Mouse (Mus musculus) MEL-GATA-1-ER (cell line): ENCODE results near the gene Wfs1.
"Not testable (repeated sequence)": the region's sequence is repeated elsewhere in the genome, so short reads cannot be mapped to it uniquely, and the experiment has no call there.

Source experiments
- DNase-seq: peaks from one replicate; pipeline ENCODE4 v3.0.0-alpha.2; 2012; ENCODE audit warnings: low read depth; ENCODE audit errors: extremely low read depth

Gene Wfs1

GRCm38 (mm10) chr5:36988124-36988780 lies 753 bp downstream of the Wfs1 start:
- DNase-seq: no peak

GRCm38 (mm10) chr5:36986617-36987016 lies 2.4 kb downstream of the Wfs1 start:
- DNase-seq: no peak

- DNase-seq: no peak
Observed at GRCm38 (mm10) chr5:36982271-36982670, 6.7 kb downstream of the Wfs1 start.

DNA sequence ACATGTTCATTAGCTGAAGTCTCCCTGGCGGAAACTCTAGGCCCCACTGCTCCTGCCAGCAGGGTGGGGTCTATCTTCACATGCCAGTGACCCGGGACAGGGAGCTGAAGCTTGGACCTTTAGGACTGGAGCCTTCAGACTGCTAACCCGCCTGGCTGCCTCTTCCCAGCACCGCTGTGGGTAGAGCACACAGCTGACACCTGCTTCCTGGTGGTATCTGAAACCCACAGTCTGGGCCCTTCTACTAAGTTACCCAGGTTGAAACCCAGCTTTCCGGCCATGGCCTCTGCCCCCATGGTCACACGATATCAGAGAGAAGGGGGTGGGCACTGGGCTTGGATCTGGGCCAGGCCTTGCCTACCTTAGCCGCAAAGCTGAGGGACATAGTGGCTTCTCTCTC lies 9.4 kb downstream of the Wfs1 start:
- no peak for DNase-seq

GRCm38 (mm10) chr5:36979001-36979400 lies 10.0 kb downstream of the Wfs1 start:
- no peak for DNase-seq

- DNase-seq: no peak
Observed at GRCm38 (mm10) chr5:36977809-36978208, 11.2 kb downstream of the Wfs1 start.

- DNase-seq: no peak
Observed at GRCm38 (mm10) chr5:36975336-36975735, 13.7 kb downstream of the Wfs1 start.

- DNase-seq: no peak
Observed at GRCm38 (mm10) chr5:36971587-36971986, 17.4 kb downstream of the Wfs1 start.

- no peak for DNase-seq
Observed at GRCm38 (mm10) chr5:36960501-36960900, 28.5 kb downstream of the Wfs1 start.

DNA sequence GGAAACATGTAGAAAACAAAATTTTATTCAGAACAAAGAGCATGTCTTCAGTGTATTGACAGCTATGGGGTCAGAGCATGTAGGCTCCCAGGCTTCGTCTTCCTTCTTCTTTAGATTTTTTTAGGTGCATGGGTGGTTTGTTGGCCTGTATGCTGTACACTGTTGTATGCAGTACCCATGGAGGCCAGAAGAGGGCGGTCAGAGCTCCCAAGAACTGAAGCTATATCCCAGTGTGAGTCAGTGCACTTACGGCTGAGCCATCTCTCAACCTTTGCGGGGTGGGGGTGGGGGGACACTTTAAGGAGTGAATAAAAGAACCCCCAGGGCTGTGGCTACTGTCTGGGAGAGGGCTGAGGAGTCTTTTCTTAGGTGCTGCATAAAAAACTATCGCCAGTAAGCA lies 30.2 kb downstream of the Wfs1 start:
- DNase-seq: no peak

GRCm38 (mm10) chr5:36955366-36955765 lies 33.6 kb downstream of the Wfs1 start:
- DNase-seq: no peak

GRCm38 (mm10) chr5:36952311-36952710 lies 36.7 kb downstream of the Wfs1 start:
- no peak for DNase-seq

DNA sequence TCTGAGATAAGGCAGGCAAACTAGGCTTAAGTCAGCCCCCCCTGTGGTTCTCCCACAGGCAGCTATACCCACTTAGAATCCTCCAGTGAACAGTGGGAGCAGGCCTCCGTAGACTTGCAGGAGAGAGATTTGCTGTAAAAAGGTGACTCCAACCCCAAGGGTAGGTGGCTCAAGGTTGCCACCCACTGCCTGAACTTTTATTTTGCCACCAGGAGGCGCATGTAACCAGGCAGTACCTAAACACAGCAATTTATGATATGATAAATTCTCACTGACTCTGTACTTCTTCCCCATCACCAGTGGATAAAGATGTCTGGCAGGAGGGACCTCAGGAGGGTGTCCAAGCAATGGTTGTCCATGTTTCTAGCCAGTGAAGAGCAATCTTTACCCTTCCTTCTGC lies 38.1 kb downstream of the Wfs1 start:
- no peak for DNase-seq

GRCm38 (mm10) chr5:36948831-36949230 lies 40.2 kb downstream of the Wfs1 start:
- DNase-seq: no peak

GRCm38 (mm10) chr5:36946445-36946844 lies 42.6 kb downstream of the Wfs1 start:
- DNase-seq: no peak

GRCm38 (mm10) chr5:36945713-36946112 lies 43.3 kb downstream of the Wfs1 start:
- DNase-seq: no peak

DNA sequence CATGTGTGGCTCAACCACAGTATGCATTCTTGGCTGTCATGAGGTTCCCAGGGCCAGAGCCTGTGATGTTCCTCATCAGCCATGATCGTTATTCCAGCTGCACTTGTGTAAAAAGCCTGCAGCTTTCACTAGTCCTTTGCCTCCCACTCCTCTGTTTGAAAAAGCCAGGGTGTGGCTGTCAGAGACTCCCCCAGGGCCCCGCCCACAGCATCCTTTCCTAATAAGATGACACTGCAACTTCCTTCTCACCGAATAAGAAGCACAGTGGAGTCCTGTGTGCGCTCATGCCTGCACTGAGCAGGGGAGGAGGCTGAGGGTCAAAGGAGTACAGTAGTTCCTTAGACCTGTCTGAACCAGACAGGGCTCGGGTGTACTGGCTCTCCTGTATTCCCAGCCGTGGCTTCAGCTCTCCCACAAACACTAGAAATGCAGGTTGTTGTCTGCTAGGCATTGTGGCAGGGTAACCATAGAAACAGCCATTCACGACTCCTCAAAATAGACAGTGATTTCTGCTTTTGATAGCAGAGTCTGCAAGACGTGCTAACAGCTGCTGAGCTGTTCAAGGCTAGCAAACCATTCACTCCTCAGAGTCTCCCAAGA lies 43.8 kb downstream of the Wfs1 start:
- DNase-seq: no peak

DNA sequence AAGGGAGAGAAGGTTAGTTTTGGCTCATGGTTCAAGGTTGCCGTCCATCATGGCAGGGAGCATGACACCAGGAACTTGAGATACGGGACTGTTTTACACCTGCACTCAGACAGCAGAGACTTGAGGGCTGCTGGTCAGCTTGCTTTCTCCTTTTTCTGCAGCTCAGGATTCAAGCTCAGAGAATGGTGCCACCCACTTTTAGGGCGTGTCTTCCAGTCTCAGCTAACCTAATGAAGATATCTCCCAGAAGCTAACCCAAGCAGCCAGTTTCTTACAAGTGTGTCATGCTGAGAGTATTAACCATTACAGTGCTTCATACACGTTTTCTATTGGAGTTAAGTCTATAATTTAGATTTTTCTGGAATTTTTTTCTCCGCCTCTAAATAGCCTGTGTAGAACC lies 44.5 kb downstream of the Wfs1 start:
- DNase-seq: no peak

- DNase-seq: no peak
Observed at GRCm38 (mm10) chr5:36942446-36942845, 46.6 kb downstream of the Wfs1 start.

DNA sequence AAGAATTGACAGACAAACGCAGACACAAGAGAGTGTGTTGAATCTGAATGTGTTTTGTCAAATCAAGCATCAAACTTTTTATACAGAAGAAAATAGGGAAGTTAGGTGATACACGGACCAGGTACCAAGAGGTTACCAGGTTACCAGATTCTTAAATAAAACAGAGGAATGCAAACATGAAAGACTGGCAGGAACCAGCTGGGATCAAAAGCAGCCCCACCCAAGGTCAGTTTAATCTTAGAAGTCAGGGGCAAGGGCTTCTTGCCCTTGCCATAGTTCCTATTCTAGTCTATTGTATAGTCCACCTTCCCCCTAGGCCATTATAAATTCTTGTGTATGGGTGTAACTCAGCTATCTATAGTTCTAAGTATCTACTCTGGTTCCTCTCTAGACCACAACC lies 50.0 kb downstream of the Wfs1 start:
- not testable (repeated sequence) for DNase-seq

GRCm38 (mm10) chr5:36938021-36938420 lies 51.0 kb downstream of the Wfs1 start:
- no peak for DNase-seq

GRCm38 (mm10) chr5:36936548-36936947 lies 52.5 kb downstream of the Wfs1 start:
- DNase-seq: no peak
